Comparison of ENCODE assay signal across 7 mouse cellular contexts in the genomic region with DNA sequence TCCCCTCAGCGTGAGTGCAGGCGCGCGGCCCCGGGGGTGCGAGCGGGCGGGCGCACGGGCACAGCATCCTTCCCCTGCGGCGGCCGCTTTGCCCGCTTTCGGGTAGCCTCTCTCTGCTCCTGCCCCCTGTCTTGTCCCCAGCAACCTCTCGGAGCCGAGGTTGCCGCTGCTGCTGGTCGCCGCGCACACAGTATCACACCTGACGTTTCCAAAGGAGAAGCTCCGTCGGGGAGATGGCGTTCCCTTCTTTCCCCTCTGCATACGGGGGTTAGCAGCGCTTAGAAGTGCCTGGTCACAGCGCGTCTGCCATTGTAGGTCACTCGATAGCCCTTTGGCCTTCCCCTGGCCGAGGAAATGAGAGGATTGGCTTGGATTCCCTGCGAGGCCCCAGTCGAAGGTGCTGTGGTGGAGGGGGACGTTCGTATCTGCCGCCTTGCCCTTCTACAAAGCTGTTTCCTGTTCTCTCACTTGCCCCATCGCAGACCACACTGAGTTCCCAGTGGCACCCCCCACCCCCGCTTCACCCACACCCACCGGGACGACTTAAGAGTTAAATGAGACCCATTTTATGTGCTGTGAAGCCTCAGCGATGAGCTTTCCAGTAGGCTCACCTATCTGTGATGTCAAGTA. TPM values are rescaled to one million over a fixed set of nuclear protein-coding genes. Genes with fewer than 3 reads are reported as not detected.
A peak's percentile ranks its signal among the peaks of the same experiment; 100 is the strongest.
DNase-seq lines count a peak whose midpoint lies in the region; ATAC-seq and TF ChIP-seq lines count a peak whose summit lies in the region.

No protein-coding gene starts in this region.

- WGBS in lung, embryonic 15.5 days: under 1% methylated on average over 41 of the region's 41 CpGs
- under 1% methylated on average over 41 of the region's 41 CpGs for WGBS in forebrain, embryonic 15.5 days
- WGBS in liver, embryonic 15.5 days (ENCODE audit: insufficient replicate concordance): under 1% methylated on average over 41 of the region's 41 CpGs

- no peak for TF ChIP-seq POLR2A in brain, embryonic 14.5 days (IDR thresholded peaks at IDR 0.05; ENCODE audit: borderline replicate concordance, extremely low read depth, insufficient read depth, insufficient read length, poor library complexity, severe bottlenecking)

- peak overlapping the region; percentile 92 for H3K27ac ChIP-seq in lung, embryonic 15.5 days
- H3K27ac ChIP-seq in forebrain, embryonic 15.5 days (replicated peaks): peak overlapping the region; percentile 87
- H3K27ac ChIP-seq in liver, embryonic 15.5 days (replicated peaks): peak overlapping the region; percentile 99

- H3K4me3 ChIP-seq in lung, embryonic 15.5 days: peak overlapping the region; percentile 98
- peak overlapping the region; percentile 75 for H3K4me3 ChIP-seq in forebrain, embryonic 15.5 days
- H3K4me3 ChIP-seq in liver, embryonic 15.5 days (replicated peaks): peak overlapping the region; percentile 92

- no peak for TF ChIP-seq CTCF in brain, embryonic 14.5 days (IDR thresholded peaks at IDR 0.05; ENCODE audit: borderline replicate concordance, extremely low read depth, insufficient read depth, insufficient read length)

- no peaks in the 10 kb centered on the region for H3K9me3 ChIP-seq in lung, embryonic 15.5 days
- H3K9me3 ChIP-seq in forebrain, embryonic 15.5 days: no peaks in the 10 kb centered on the region
- no peaks in the 10 kb centered on the region for H3K9me3 ChIP-seq in liver, embryonic 15.5 days (replicated peaks)

- ATAC-seq in lung, embryonic 15.5 days (ENCODE audit: borderline replicate concordance, extremely low read depth, low FRiP score, low TSS enrichment): peak; percentile 66
- no peak; the same call in 1 of the 2 replicates for ATAC-seq in forebrain, embryonic 15.5 days (replicated peaks)
- peak; percentile 60; the same call in 1 of the 2 replicates for ATAC-seq in liver, embryonic 15.5 days (ENCODE audit: insufficient read depth)

- peaks cover 22% of the 10 kb centered on the region for H3K36me3 ChIP-seq in lung, embryonic 15.5 days
- H3K36me3 ChIP-seq in forebrain, embryonic 15.5 days: peaks cover 5% of the 10 kb centered on the region; the same call in 1 of the 2 replicates
- peaks cover 32% of the 10 kb centered on the region for H3K36me3 ChIP-seq in liver, embryonic 15.5 days (replicated peaks)

- H3K27me3 ChIP-seq in lung, embryonic 15.5 days: no peaks in the 10 kb centered on the region
- no peaks in the 10 kb centered on the region for H3K27me3 ChIP-seq in forebrain, embryonic 15.5 days
- no peaks in the 10 kb centered on the region for H3K27me3 ChIP-seq in liver, embryonic 15.5 days

- H3K4me2 ChIP-seq in lung, embryonic 15.5 days: peak overlapping the region; percentile 65
- H3K4me2 ChIP-seq in forebrain, embryonic 15.5 days (replicated peaks): peak overlapping the region; percentile 75
- peak overlapping the region; percentile 82 for H3K4me2 ChIP-seq in liver, embryonic 15.5 days

- no peak for DNase-seq in lung, postnatal 25 days (ENCODE audit: low spot score)
- DNase-seq in brain, embryonic 14.5 days (ENCODE audit: low read depth): peak; percentile 22
- peak; percentile 24 to 42 for DNase-seq in thymus, adult 18-20 months
- no peak for DNase-seq in Muller cell, postnatal 12 days (ENCODE audit: inconsistent ontology term)

- peak overlapping the region; percentile 96 for H3K9ac ChIP-seq in lung, embryonic 15.5 days
- peak overlapping the region; percentile 94 for H3K9ac ChIP-seq in forebrain, embryonic 15.5 days (replicated peaks)
- H3K9ac ChIP-seq in liver, embryonic 15.5 days: peak overlapping the region; percentile 98

- peaks cover 10% of the 10 kb centered on the region for H3K4me1 ChIP-seq in lung, embryonic 15.5 days
- H3K4me1 ChIP-seq in forebrain, embryonic 15.5 days: peaks cover 15% of the 10 kb centered on the region
- H3K4me1 ChIP-seq in liver, embryonic 15.5 days (replicated peaks): peaks cover 46% of the 10 kb centered on the region

RNA-seq across cellular contexts. Expression of a gene that starts 0.5 kb away (rescaled TPM):
- 119 and 122 TPM in 2 replicates for polyA plus RNA-seq in lung, embryonic 15.5 days (2015; fragmentation: Nextera tagmentation; extraction: Ambion mirVana)
- 57.2 and 59.1 TPM in 2 replicates for polyA plus RNA-seq in brain, embryonic 14.5 days (2012; rRNA removed)
- polyA plus RNA-seq in forebrain, embryonic 15.5 days (2015; fragmentation: Nextera tagmentation; extraction: Ambion mirVana): 144 and 155 TPM in 2 replicates
- 57.1 and 65.1 TPM in 2 replicates for polyA plus RNA-seq in liver, embryonic 15.5 days (2015; fragmentation: Nextera tagmentation; extraction: Ambion mirVana)

RNA-seq across cellular contexts. Expression of a gene that starts 46.2 kb away (rescaled TPM):
- polyA plus RNA-seq in lung, embryonic 15.5 days (2015; fragmentation: Nextera tagmentation; extraction: Ambion mirVana): 1.9 and 2.8 TPM in 2 replicates
- 3.3 and 3.4 TPM in 2 replicates for polyA plus RNA-seq in brain, embryonic 14.5 days (2012; rRNA removed)
- 2.8 and 2.9 TPM in 2 replicates for polyA plus RNA-seq in forebrain, embryonic 15.5 days (2015; fragmentation: Nextera tagmentation; extraction: Ambion mirVana)
- 0.92 and 1.1 TPM in 2 replicates for polyA plus RNA-seq in liver, embryonic 15.5 days (2015; fragmentation: Nextera tagmentation; extraction: Ambion mirVana)

RNA-seq across cellular contexts. Expression of a gene that starts 46.3 kb away (rescaled TPM):
- 74.1 and 80.2 TPM in 2 replicates for polyA plus RNA-seq in lung, embryonic 15.5 days (2015; fragmentation: Nextera tagmentation; extraction: Ambion mirVana)
- 52.9 and 57.7 TPM in 2 replicates for polyA plus RNA-seq in brain, embryonic 14.5 days (2012; rRNA removed)
- polyA plus RNA-seq in forebrain, embryonic 15.5 days (2015; fragmentation: Nextera tagmentation; extraction: Ambion mirVana): 97.0 and 109 TPM in 2 replicates
- polyA plus RNA-seq in liver, embryonic 15.5 days (2015; fragmentation: Nextera tagmentation; extraction: Ambion mirVana): 36.7 and 40.1 TPM in 2 replicates

RNA-seq across cellular contexts. Expression of a gene that starts 56.0 kb away (rescaled TPM):
- 14.3 and 14.6 TPM in 2 replicates for polyA plus RNA-seq in lung, embryonic 15.5 days (2015; fragmentation: Nextera tagmentation; extraction: Ambion mirVana)
- 18.2 and 19.1 TPM in 2 replicates for polyA plus RNA-seq in brain, embryonic 14.5 days (2012; rRNA removed)
- 12.4 and 12.9 TPM in 2 replicates for polyA plus RNA-seq in forebrain, embryonic 15.5 days (2015; fragmentation: Nextera tagmentation; extraction: Ambion mirVana)
- 5.3 and 5.6 TPM in 2 replicates for polyA plus RNA-seq in liver, embryonic 15.5 days (2015; fragmentation: Nextera tagmentation; extraction: Ambion mirVana)

Comparison
In these comparisons a context has a peak if more than half of its experiments do, and no peak if none do; other contexts are left out.
1. DNase-seq: peak in brain, embryonic 14.5 days (single experiment) and thymus, adult 18-20 months (2 of 2); none in lung, postnatal 25 days (single experiment) and Muller cell, postnatal 12 days (single experiment).
2. Peak in every context shown above with its lines, with median percentiles within 50 percentile points of each other: H3K27ac ChIP-seq, H3K4me2 ChIP-seq, H3K4me3 ChIP-seq and H3K9ac ChIP-seq.